Mouse (Mus musculus) forebrain, embryonic 13.5 days (tissue): ENCODE data around the gene Cxcr1. TPM values are rescaled to one million over a fixed set of nuclear protein-coding genes. Genes with fewer than 3 reads are reported as not detected.
A peak's percentile ranks its signal among the peaks of the same experiment; 100 is the strongest.

Experiments
- ATAC-seq: fragments of 200-750 bp; cut with Nextera tagmentation; 2 replicates; pipeline ENCODE4 v1.8.0; 2017
- H3K27ac ChIP-seq: fragments of 300-500 bp; sonication (generic); 2 replicates; pipeline ENCODE4 v1.5.1; 2015; ENCODE audit warnings: inconsistent platforms, mild to moderate bottlenecking, moderate library complexity
- H3K27me3 ChIP-seq: fragments of 300-500 bp; sonication (generic); 2 replicates; pipeline ENCODE4 v1.6.1; 2015; ENCODE audit warnings: mild to moderate bottlenecking, inconsistent platforms
- H3K36me3 ChIP-seq: fragments of 300-500 bp; sonication (generic); 2 replicates; pipeline ENCODE4 v1.6.1; 2015; ENCODE audit warnings: mild to moderate bottlenecking, inconsistent platforms; ENCODE audit not compliant: poor library complexity, severe bottlenecking
- H3K4me1 ChIP-seq: fragments of 300-500 bp; sonication (generic); 2 replicates; pipeline ENCODE4 v1.6.1; 2015; ENCODE audit warnings: inconsistent platforms
- H3K4me2 ChIP-seq: fragments of 300-500 bp; sonication (generic); 2 replicates; pipeline ENCODE4 v1.6.1; 2015; ENCODE audit warnings: inconsistent platforms, mild to moderate bottlenecking, moderate library complexity
- H3K4me3 ChIP-seq: fragments of 300-500 bp; sonication (generic); 2 replicates; pipeline ENCODE4 v1.5.1; 2015; ENCODE audit warnings: mild to moderate bottlenecking, inconsistent platforms
- H3K9ac ChIP-seq: fragments of 300-500 bp; sonication (generic); 2 replicates; pipeline ENCODE4 v1.6.1; 2015; ENCODE audit warnings: mild to moderate bottlenecking, inconsistent platforms
- H3K9me3 ChIP-seq: fragments of 300-500 bp; sonication (generic); replicated peaks from 2 replicates; pipeline ENCODE4 v1.6.1; 2016; ENCODE audit warnings: inconsistent platforms
- WGBS: fragments of 180-500 bp; shearing (Covaris S2); methylation state at CpG from one replicate; pipeline ENCODE4 v1.1.7; 2015; 5-methylcytosine and 5-hydroxymethylcytosine counted together
- polyA plus RNA-seq: library from polyadenylated mRNA; unstranded; fragments of >200 nt; fragmentation: Nextera tagmentation; extraction: Ambion mirVana; gene quantifications from 2 replicates; pipeline ENCODE4 v1.2.1, GENCODE M21; 2015

Gene Cxcr1
- not detected in 2 replicates for polyA plus RNA-seq

GRCm38 (mm10) chr1:74194445-74194844, at the start of gene Cxcr1:
Gene Cxcr1 (minus strand): TSS chr1:74194631.
- H3K4me3 ChIP-seq, result no peak within 1 kb of the TSS
- no peak within 1 kb of the TSS for H3K9ac ChIP-seq
- no peak within 1 kb of the TSS for H3K4me2 ChIP-seq
- no peak for ATAC-seq
- no peaks in the 10 kb centered on the region for H3K9me3 ChIP-seq
- 70% methylated on average over 8 of the region's 8 CpGs for WGBS
- no peaks in the 10 kb centered on the region for H3K36me3 ChIP-seq
- H3K27me3 ChIP-seq, result no peaks in the 10 kb centered on the region
- no peaks in the 10 kb centered on the region for H3K4me1 ChIP-seq
- no peak within 1 kb of the TSS for H3K27ac ChIP-seq

- Histone ChIP-seq H3K9me3 (no peaks in the 10 kb centered on the region), H3K4me1 (peaks cover 36% of the 10 kb centered on the region), H3K27ac (no peak overlapping the region), H3K9ac (no peak overlapping the region), H3K36me3 (no peaks in the 10 kb centered on the region), H3K4me2 (no peak overlapping the region), H3K27me3 (no peaks in the 10 kb centered on the region), H3K4me3 (no peak overlapping the region)
- 88% methylated on average over 4 of the region's 4 CpGs for WGBS
- ATAC-seq, result no peak
Observed at GRCm38 (mm10) chr1:74240832-74241231, 46.4 kb upstream of the Cxcr1 start.

- Histone ChIP-seq H3K4me3 (no peak overlapping the region), H3K4me2 (no peak overlapping the region), H3K4me1 (peaks cover 36% of the 10 kb centered on the region), H3K36me3 (no peaks in the 10 kb centered on the region), H3K9ac (no peak overlapping the region), H3K27ac (0 out of 2 replicates have a peak overlapping the region, but pooled peaks have one; percentile 2), H3K27me3 (no peaks in the 10 kb centered on the region), H3K9me3 (no peaks in the 10 kb centered on the region)
- no peak for ATAC-seq
- WGBS, result 73% methylated on average over 6 of the region's 6 CpGs
Observed at GRCm38 (mm10) chr1:74240311-74240710, 45.9 kb upstream of the Cxcr1 start.

GRCm38 (mm10) chr1:74239618-74240017, 45.2 kb upstream of the Cxcr1 start:
- Histone ChIP-seq H3K27ac (no peak overlapping the region), H3K27me3 (no peaks in the 10 kb centered on the region), H3K4me2 (peak overlapping the region; percentile 95), H3K4me3 (no peak overlapping the region), H3K4me1 (peaks cover 36% of the 10 kb centered on the region), H3K9me3 (no peaks in the 10 kb centered on the region), H3K9ac (peak overlapping the region; percentile 34; the same call in 1 of the 2 replicates), H3K36me3 (no peaks in the 10 kb centered on the region)
- no peak for ATAC-seq
- WGBS, result 65% methylated on average over 11 of the region's 11 CpGs

GRCm38 (mm10) chr1:74239162-74239561, 44.7 kb upstream of the Cxcr1 start:
- Histone ChIP-seq H3K27ac (no peak overlapping the region), H3K9ac (no peak overlapping the region), H3K27me3 (no peaks in the 10 kb centered on the region), H3K9me3 (no peaks in the 10 kb centered on the region), H3K4me3 (no peak overlapping the region), H3K4me2 (peak overlapping the region; percentile 95), H3K4me1 (peaks cover 36% of the 10 kb centered on the region), H3K36me3 (no peaks in the 10 kb centered on the region)
- ATAC-seq, result no peak
- 66% methylated on average over 7 of the region's 7 CpGs for WGBS

- Histone ChIP-seq H3K27ac (no peak overlapping the region), H3K4me2 (peak overlapping the region; percentile 95), H3K27me3 (no peaks in the 10 kb centered on the region), H3K36me3 (no peaks in the 10 kb centered on the region), H3K9me3 (no peaks in the 10 kb centered on the region), H3K4me3 (peak overlapping the region; percentile 99), H3K4me1 (peaks cover 36% of the 10 kb centered on the region), H3K9ac (peak overlapping the region; percentile 97)
- WGBS, result 55% methylated on average over 1 of the region's 1 CpGs
- no peak for ATAC-seq
Observed at GRCm38 (mm10) chr1:74238136-74238535, 43.7 kb upstream of the Cxcr1 start.

- H3K27me3 ChIP-seq, result no peaks in the 10 kb centered on the region
- peak overlapping the region; percentile 95 for H3K4me2 ChIP-seq
- no peak for ATAC-seq
- no peak overlapping the region for H3K27ac ChIP-seq
- peak overlapping the region; percentile 99 for H3K4me3 ChIP-seq
- 44% methylated on average over 5 of the region's 5 CpGs for WGBS
- no peaks in the 10 kb centered on the region for H3K9me3 ChIP-seq
- peaks cover 36% of the 10 kb centered on the region for H3K4me1 ChIP-seq
- peak overlapping the region; percentile 97 for H3K9ac ChIP-seq
- no peaks in the 10 kb centered on the region for H3K36me3 ChIP-seq
Observed at GRCm38 (mm10) chr1:74237671-74238070, 43.2 kb upstream of the Cxcr1 start.

GRCm38 (mm10) chr1:74236590-74237317, 42.3 kb upstream of the Cxcr1 start:
- Histone ChIP-seq H3K9me3 (no peaks in the 10 kb centered on the region), H3K9ac (peak overlapping the region; percentile 97), H3K36me3 (no peaks in the 10 kb centered on the region), H3K4me1 (peaks cover 36% of the 10 kb centered on the region), H3K27ac (peak overlapping the region; percentile 87), H3K27me3 (no peaks in the 10 kb centered on the region), H3K4me2 (peak overlapping the region; percentile 95), H3K4me3 (peak overlapping the region; percentile 99)
- under 1% methylated on average over 50 of the region's 57 CpGs for WGBS
- peak; percentile 29 for ATAC-seq

GRCm38 (mm10) chr1:74235938-74236589, 41.6 kb upstream of the Cxcr1 start, which contains the start of gene Arpc2:
Gene Arpc2 (plus strand): TSS chr1:74236084.
- 1% methylated on average over 37 of the region's 55 CpGs for WGBS
- H3K9me3 ChIP-seq, result no peaks in the 10 kb centered on the region
- peak within 1 kb of the TSS; percentile 97 for H3K9ac ChIP-seq
- peak within 1 kb of the TSS; percentile 95 for H3K4me2 ChIP-seq
- peak within 1 kb of the TSS; percentile 87 for H3K27ac ChIP-seq
- peaks cover 36% of the 10 kb centered on the region for H3K4me1 ChIP-seq
- ATAC-seq, result peak; percentile 93
- no peaks in the 10 kb centered on the region for H3K36me3 ChIP-seq
- peak within 1 kb of the TSS; percentile 99 for H3K4me3 ChIP-seq
- H3K27me3 ChIP-seq, result no peaks in the 10 kb centered on the region

GRCm38 (mm10) chr1:74230992-74231391, 36.6 kb upstream of the Cxcr1 start:
- Histone ChIP-seq H3K4me2 (no peak overlapping the region), H3K27me3 (no peaks in the 10 kb centered on the region), H3K9ac (no peak overlapping the region), H3K27ac (no peak overlapping the region), H3K36me3 (no peaks in the 10 kb centered on the region), H3K9me3 (no peaks in the 10 kb centered on the region), H3K4me1 (no peaks in the 10 kb centered on the region), H3K4me3 (no peak overlapping the region)
- WGBS, result no CpG with 5 or more reads among the region's 1 CpGs
- no peak for ATAC-seq

GRCm38 (mm10) chr1:74229942-74230341, 35.5 kb upstream of the Cxcr1 start:
- Histone ChIP-seq H3K27me3 (no peaks in the 10 kb centered on the region), H3K36me3 (no peaks in the 10 kb centered on the region), H3K9ac (no peak overlapping the region), H3K4me2 (no peak overlapping the region), H3K27ac (no peak overlapping the region), H3K4me1 (no peaks in the 10 kb centered on the region), H3K4me3 (no peak overlapping the region), H3K9me3 (no peaks in the 10 kb centered on the region)
- WGBS, result 72% methylated on average over 2 of the region's 2 CpGs
- ATAC-seq, result no peak

GRCm38 (mm10) chr1:74227317-74227716, 32.9 kb upstream of the Cxcr1 start:
- no peak overlapping the region for H3K4me2 ChIP-seq
- no peaks in the 10 kb centered on the region for H3K9me3 ChIP-seq
- 86% methylated on average over 7 of the region's 7 CpGs for WGBS
- no peaks in the 10 kb centered on the region for H3K36me3 ChIP-seq
- no peaks in the 10 kb centered on the region for H3K27me3 ChIP-seq
- no peak for ATAC-seq
- H3K9ac ChIP-seq, result no peak overlapping the region
- no peaks in the 10 kb centered on the region for H3K4me1 ChIP-seq
- no peak overlapping the region for H3K4me3 ChIP-seq
- no peak overlapping the region for H3K27ac ChIP-seq
